ENCODE assay signal across 17 mouse cellular contexts in genomic region chr11:100892435-100892834, GRCm38 (mm10). TPM values are rescaled to one million over a fixed set of nuclear protein-coding genes. Genes with fewer than 3 reads are reported as not detected.
A peak's percentile ranks its signal among the peaks of the same experiment; 100 is the strongest.
DNase-seq lines count a peak whose midpoint lies in the region; ATAC-seq lines count a peak whose summit lies in the region.
"Had no signal": no experiment of that assay in that cellular context is flagged by ENCODE, and none has a peak within 500 bp of the region (broad histone marks: within the 10 kb centered on the region; RNA-seq: fewer than 3 reads in every experiment).

No protein-coding gene starts in this region.

- no peak overlapping the region for H3K9ac ChIP-seq in lung, embryonic 15.5 days
- H3K9ac ChIP-seq in heart, embryonic 12.5 days: no peak overlapping the region
- no peak overlapping the region for H3K9ac ChIP-seq in liver, embryonic 15.5 days
- H3K9ac ChIP-seq in forebrain, embryonic 12.5 days: no peak overlapping the region
- H3K9ac ChIP-seq: forebrain, postnatal 0 days; limb, embryonic 12.5 days; midbrain, embryonic 12.5 days; stomach, embryonic 15.5 days had no signal

- H3K36me3 ChIP-seq in lung, embryonic 15.5 days: peaks cover 17% of the 10 kb centered on the region; the same call in 1 of the 2 replicates
- H3K36me3 ChIP-seq in heart, embryonic 12.5 days: peaks cover 71% of the 10 kb centered on the region
- peaks cover 70% of the 10 kb centered on the region for H3K36me3 ChIP-seq in liver, embryonic 15.5 days (replicated peaks)
- peaks cover 6% of the 10 kb centered on the region; the same call in 1 of the 2 replicates for H3K36me3 ChIP-seq in forebrain, embryonic 12.5 days (replicated peaks)
- H3K36me3 ChIP-seq: midbrain, embryonic 12.5 days had no signal

- 76% methylated on average over 5 of the region's 5 CpGs for WGBS in lung, embryonic 15.5 days
- WGBS in heart, embryonic 12.5 days: 64% methylated on average over 5 of the region's 5 CpGs
- WGBS in liver, embryonic 15.5 days (ENCODE audit: insufficient replicate concordance): 64% methylated on average over 5 of the region's 5 CpGs
- 92% methylated on average over 4 of the region's 5 CpGs for WGBS in forebrain, embryonic 12.5 days

- no peaks in the 10 kb centered on the region for H3K27me3 ChIP-seq in lung, embryonic 15.5 days
- H3K27me3 ChIP-seq in heart, embryonic 12.5 days (replicated peaks): no peaks in the 10 kb centered on the region
- H3K27me3 ChIP-seq in liver, embryonic 15.5 days: no peaks in the 10 kb centered on the region
- H3K27me3 ChIP-seq in forebrain, embryonic 12.5 days: no peaks in the 10 kb centered on the region
- H3K27me3 ChIP-seq: limb, embryonic 12.5 days; midbrain, embryonic 12.5 days; stomach, embryonic 15.5 days had no signal

- H3K27ac ChIP-seq in lung, embryonic 15.5 days: peak overlapping the region; percentile 55; the same call in 1 of the 2 replicates
- peak overlapping the region; percentile 36; the same call in 1 of the 2 replicates for H3K27ac ChIP-seq in heart, embryonic 12.5 days (ENCODE audit: poor library complexity, severe bottlenecking)
- H3K27ac ChIP-seq in liver, embryonic 15.5 days (replicated peaks): peak overlapping the region; percentile 77
- no peak overlapping the region for H3K27ac ChIP-seq in forebrain, embryonic 12.5 days
- H3K27ac ChIP-seq: left cerebral cortex, adult 2 months; limb, embryonic 12.5 days; stomach, embryonic 15.5 days had no signal

- no peak overlapping the region for H3K4me2 ChIP-seq in lung, embryonic 15.5 days
- H3K4me2 ChIP-seq in heart, embryonic 12.5 days: no peak overlapping the region
- no peak overlapping the region for H3K4me2 ChIP-seq in liver, embryonic 15.5 days
- H3K4me2 ChIP-seq in forebrain, embryonic 12.5 days: no peak overlapping the region
- H3K4me2 ChIP-seq: limb, embryonic 12.5 days; midbrain, embryonic 12.5 days; stomach, embryonic 15.5 days had no signal

- no peak for ATAC-seq in lung, embryonic 15.5 days (ENCODE audit: borderline replicate concordance, extremely low read depth, low FRiP score, low TSS enrichment)
- no peak for ATAC-seq in heart, embryonic 12.5 days (ENCODE audit: insufficient number of reproducible peaks, low FRiP score)
- ATAC-seq in liver, embryonic 15.5 days (ENCODE audit: insufficient read depth): no peak
- ATAC-seq in forebrain, embryonic 12.5 days (ENCODE audit: low FRiP score): no peak
- ATAC-seq: forebrain, postnatal 0 days had no signal

- peaks cover 8% of the 10 kb centered on the region; the same call in 1 of the 2 replicates for H3K4me1 ChIP-seq in lung, embryonic 15.5 days
- peaks cover 34% of the 10 kb centered on the region for H3K4me1 ChIP-seq in heart, embryonic 12.5 days (replicated peaks)
- H3K4me1 ChIP-seq in liver, embryonic 15.5 days (replicated peaks): peaks cover 69% of the 10 kb centered on the region
- no peaks in the 10 kb centered on the region for H3K4me1 ChIP-seq in forebrain, embryonic 12.5 days
- H3K4me1 ChIP-seq: stomach, embryonic 15.5 days had no signal

- H3K9me3 ChIP-seq in lung, embryonic 15.5 days: no peaks in the 10 kb centered on the region
- no peaks in the 10 kb centered on the region for H3K9me3 ChIP-seq in heart, embryonic 12.5 days (replicated peaks)
- H3K9me3 ChIP-seq in liver, embryonic 15.5 days (replicated peaks): no peaks in the 10 kb centered on the region
- H3K9me3 ChIP-seq in forebrain, embryonic 12.5 days: no peaks in the 10 kb centered on the region
- H3K9me3 ChIP-seq: limb, embryonic 12.5 days; midbrain, embryonic 12.5 days; stomach, embryonic 15.5 days had no signal

- DNase-seq in adrenal gland, postnatal 36 days: peak; percentile 31 to 35
- no peak for DNase-seq in adrenal gland, postnatal 10 days
- no peak for DNase-seq in lung, postnatal 10 days
- no peak for DNase-seq in right cerebral cortex, adult 2 months (ENCODE audit: low spot score in 2 of 2)
- DNase-seq: cerebellum, adult 8-10 months; forebrain, postnatal 0 days; kidney, adult 9 months; right cerebral cortex, postnatal 4 days had no signal

- H3K4me3 ChIP-seq in lung, embryonic 15.5 days: no peak overlapping the region
- H3K4me3 ChIP-seq in heart, embryonic 12.5 days: no peak overlapping the region
- no peak overlapping the region for H3K4me3 ChIP-seq in liver, embryonic 15.5 days (replicated peaks)
- H3K4me3 ChIP-seq in forebrain, embryonic 12.5 days (replicated peaks): no peak overlapping the region
- H3K4me3 ChIP-seq: left cerebral cortex, adult 2 months; limb, embryonic 12.5 days; midbrain, embryonic 12.5 days; myocyte; stomach, embryonic 15.5 days had no signal

RNA-seq across cellular contexts. Expression of gene Stat5a, which starts 33.3 kb away (rescaled TPM):
- 10 to 100 TPM; 26.3 to 39.8 TPM for total RNA-seq in adrenal gland, postnatal 36 days (2021)
- total RNA-seq in adrenal gland, postnatal 10 days (2021): 10 to 100 TPM; 37.1 to 52.7 TPM
- 8.2 and 9.5 TPM in 2 replicates for polyA plus RNA-seq in lung, embryonic 15.5 days (2015; fragmentation: Nextera tagmentation; extraction: Ambion mirVana)
- 6.6 and 8.3 TPM in 2 replicates for polyA plus RNA-seq in heart, embryonic 12.5 days (2016; fragmentation: Nextera tagmentation; extraction: Ambion mirVana)
- polyA plus RNA-seq in liver, embryonic 15.5 days (2015; fragmentation: Nextera tagmentation; extraction: Ambion mirVana): 8.2 and 8.7 TPM in 2 replicates
- 1.2 and 1.8 TPM in 2 replicates for polyA plus RNA-seq in forebrain, embryonic 12.5 days (2016; fragmentation: Nextera tagmentation; extraction: Ambion mirVana)

RNA-seq across cellular contexts. Expression of gene Stat5b, which starts 41.9 kb away (rescaled TPM):
- total RNA-seq in adrenal gland, postnatal 36 days (2021): 100 to 1,000 TPM in 1 of 2 experiments, 10 to 100 TPM in 1; 58.3 to 111 TPM
- total RNA-seq in adrenal gland, postnatal 10 days (2021): 10 to 100 TPM; 60.7 to 72.7 TPM
- 28.1 TPM in 2 replicates for polyA plus RNA-seq in lung, embryonic 15.5 days (2015; fragmentation: Nextera tagmentation; extraction: Ambion mirVana)
- 35.0 and 35.3 TPM in 2 replicates for polyA plus RNA-seq in heart, embryonic 12.5 days (2016; fragmentation: Nextera tagmentation; extraction: Ambion mirVana)
- 20.6 and 22.5 TPM in 2 replicates for polyA plus RNA-seq in liver, embryonic 15.5 days (2015; fragmentation: Nextera tagmentation; extraction: Ambion mirVana)
- 16.6 and 17.3 TPM in 2 replicates for polyA plus RNA-seq in forebrain, embryonic 12.5 days (2016; fragmentation: Nextera tagmentation; extraction: Ambion mirVana)

RNA-seq across cellular contexts. Expression of gene Stat3, which starts 46.9 kb away (rescaled TPM):
- 100 to 1,000 TPM in 1 of 2 experiments, 10 to 100 TPM in 1; 74.2 to 109 TPM for total RNA-seq in adrenal gland, postnatal 36 days (2021)
- total RNA-seq in adrenal gland, postnatal 10 days (2021): 10 to 100 TPM; 68.2 to 75.6 TPM
- 41.2 and 53.4 TPM in 2 replicates for polyA plus RNA-seq in lung, embryonic 15.5 days (2015; fragmentation: Nextera tagmentation; extraction: Ambion mirVana)
- polyA plus RNA-seq in heart, embryonic 12.5 days (2016; fragmentation: Nextera tagmentation; extraction: Ambion mirVana): 60.0 and 63.2 TPM in 2 replicates
- 35.5 and 40.0 TPM in 2 replicates for polyA plus RNA-seq in liver, embryonic 15.5 days (2015; fragmentation: Nextera tagmentation; extraction: Ambion mirVana)
- 30.8 and 34.1 TPM in 2 replicates for polyA plus RNA-seq in forebrain, embryonic 12.5 days (2016; fragmentation: Nextera tagmentation; extraction: Ambion mirVana)

Comparison
In these comparisons a context has a peak if more than half of its experiments do, and no peak if none do; other contexts are left out.
1. DNase-seq: peak in adrenal gland, postnatal 36 days (2 of 2); none in adrenal gland, postnatal 10 days (single experiment), lung, postnatal 10 days (single experiment) and right cerebral cortex, adult 2 months (0 of 2).